Mouse (Mus musculus) cortical plate, adult 2 months (tissue): ENCODE results near the gene Eefsec. TPM values are rescaled to one million over a fixed set of nuclear protein-coding genes. Genes with fewer than 3 reads are reported as not detected.

Experiments used
- H3K27ac ChIP-seq: fragments of 200-500 bp; 2 replicates; pipeline ENCODE4 v1.5.1; 2012; ENCODE audit warnings: low read length, control low read depth, inconsistent platforms; ENCODE audit not compliant: insufficient read depth
- H3K4me1 ChIP-seq: fragments of 200-500 bp; 2 replicates; pipeline ENCODE4 v1.6.1; 2011; ENCODE audit warnings: low read length; ENCODE audit not compliant: control insufficient read depth, insufficient read depth
- H3K4me3 ChIP-seq: fragments of 200-500 bp; 2 replicates; pipeline ENCODE4 v1.5.1; 2011; ENCODE audit warnings: mild to moderate bottlenecking, low read length, control low read depth; ENCODE audit not compliant: insufficient read depth
- CTCF ChIP-seq: fragments of 200-500 bp; IDR thresholded peaks from 2 replicates; pipeline ENCODE4 v1.5.1; 2011; ENCODE audit warnings: mild to moderate bottlenecking, control low read depth, low read length; ENCODE audit not compliant: insufficient read depth; ENCODE audit errors: extremely low read depth
- POLR2A ChIP-seq: fragments of 200-500 bp; IDR thresholded peaks from 2 replicates; pipeline ENCODE4 v1.6.1; 2011; ENCODE audit warnings: mild to moderate bottlenecking, low read length, control low read depth; ENCODE audit not compliant: insufficient read depth; ENCODE audit errors: extremely low read depth
- polyA plus RNA-seq: library from polyadenylated mRNA; depleted of rRNA; stranded (reverse); fragments of >200 nt; gene quantifications from 2 replicates; pipeline ENCODE4 v1.2.3, GENCODE M21; 2012

The Eefsec gene
- polyA plus RNA-seq, 1 experiment = 18.3 TPM

DNA sequence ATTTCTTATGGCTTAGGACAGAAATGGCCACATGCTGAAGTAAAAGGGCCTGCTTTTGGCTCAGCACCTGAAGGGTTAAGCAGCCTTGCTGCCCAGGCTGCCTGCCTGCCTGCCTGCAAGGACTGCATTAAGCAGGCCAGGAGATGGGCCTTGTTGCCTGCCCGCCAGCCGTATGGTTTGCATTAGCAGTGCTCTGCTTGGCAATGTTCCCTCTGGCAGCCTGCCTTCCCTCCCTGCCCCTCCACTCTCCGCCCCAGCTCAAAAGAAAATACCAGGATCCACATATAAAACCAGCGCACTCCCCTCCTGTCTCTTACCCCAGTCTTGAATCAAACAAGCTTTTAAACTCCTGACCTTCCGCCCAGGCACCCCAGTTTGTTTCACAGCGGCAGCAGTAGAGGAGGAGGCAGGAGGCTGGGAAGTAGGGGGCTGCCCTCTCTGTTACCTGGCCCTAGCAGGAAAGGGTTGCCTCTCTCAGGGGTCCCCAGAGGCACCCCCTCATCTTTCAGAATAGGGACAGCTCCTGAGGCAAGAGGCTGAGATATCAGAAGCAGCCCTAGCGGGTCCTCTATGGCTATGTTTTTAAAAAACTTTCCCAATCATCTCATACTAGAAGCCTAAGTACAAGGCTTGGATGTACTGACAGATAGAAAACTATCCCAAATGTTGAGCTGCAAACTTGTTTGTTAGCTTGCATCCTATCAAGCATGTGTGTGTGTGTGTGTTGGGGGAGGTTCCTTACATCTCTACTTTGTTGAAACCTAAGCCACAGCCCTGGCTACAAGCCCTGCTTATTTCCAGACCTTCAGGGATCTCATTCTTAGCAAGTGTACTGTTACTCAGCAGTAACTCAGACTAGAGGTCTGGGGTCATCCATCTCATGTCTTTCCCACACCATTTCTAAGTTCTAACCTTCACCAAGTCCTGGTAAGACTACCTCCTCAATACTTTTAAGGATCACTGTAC, 102.6 kb downstream of the Eefsec start:
- H3K27ac ChIP-seq = no peak overlapping the region
- TF ChIP-seq CTCF = no peak
- no peak for TF ChIP-seq POLR2A
- no peak overlapping the region for H3K4me3 ChIP-seq
- peaks cover 11% of the 10 kb centered on the region for H3K4me1 ChIP-seq

- TF ChIP-seq CTCF (no peak), POLR2A (no peak)
- peaks cover 11% of the 10 kb centered on the region for H3K4me1 ChIP-seq
- no peak overlapping the region for H3K27ac ChIP-seq
- H3K4me3 ChIP-seq = no peak overlapping the region
These were observed 103.4 kb downstream of the Eefsec start for GRCm38 (mm10) chr6:88342965-88343364.

DNA sequence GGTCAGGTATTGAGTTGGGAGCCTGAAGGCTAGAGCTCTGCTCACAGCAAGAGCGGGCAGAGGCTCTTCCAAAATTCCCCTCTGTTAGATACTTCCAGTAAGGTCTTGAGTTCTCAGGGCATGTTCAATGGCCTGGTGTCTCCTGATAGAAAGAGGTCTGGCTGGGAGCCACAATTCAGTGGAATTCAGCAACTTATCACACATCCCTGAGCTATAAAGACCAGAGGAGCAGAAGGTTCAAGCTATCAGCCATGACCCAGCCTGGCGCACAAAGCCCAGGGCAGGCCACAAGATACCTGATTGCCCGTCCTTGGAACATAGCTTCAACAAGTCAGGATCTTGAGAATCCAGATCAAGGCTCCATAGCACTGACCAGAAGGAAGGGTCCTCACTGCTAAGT, 105.2 kb downstream of the Eefsec start:
- H3K4me3 ChIP-seq = no peak overlapping the region
- peaks cover 11% of the 10 kb centered on the region for H3K4me1 ChIP-seq
- TF ChIP-seq CTCF (no peak), POLR2A (no peak)
- no peak overlapping the region for H3K27ac ChIP-seq

GRCm38 (mm10) chr6:88340761-88341160, 105.6 kb downstream of the Eefsec start:
- Histone ChIP-seq H3K4me3 (no peak overlapping the region), H3K4me1 (peaks cover 11% of the 10 kb centered on the region), H3K27ac (no peak overlapping the region)
- TF ChIP-seq CTCF (no peak), POLR2A (no peak)

DNA sequence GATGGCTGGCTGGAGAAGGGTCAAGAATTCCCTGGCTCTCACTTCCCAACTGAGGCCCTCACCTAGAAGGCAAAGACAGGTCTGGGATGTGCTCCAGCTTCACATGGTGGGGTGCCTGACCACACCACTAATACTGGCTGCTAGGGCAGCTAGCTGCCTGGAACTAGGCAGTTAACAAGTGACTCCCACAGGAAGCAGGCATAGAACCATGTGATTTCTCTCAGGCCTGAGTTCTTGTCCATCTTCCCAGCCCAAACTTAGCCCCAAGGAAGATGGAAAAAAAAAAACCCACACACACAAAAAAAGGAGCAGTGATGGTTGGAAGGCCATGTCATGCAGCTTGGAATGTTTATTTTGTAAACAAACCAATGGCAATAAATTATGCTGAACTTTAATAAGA, 117.0 kb downstream of the Eefsec start:
- H3K4me3 ChIP-seq = no peak overlapping the region
- H3K4me1 ChIP-seq = no peaks in the 10 kb centered on the region
- no peak for TF ChIP-seq CTCF
- TF ChIP-seq POLR2A = no peak
- no peak overlapping the region for H3K27ac ChIP-seq

DNA sequence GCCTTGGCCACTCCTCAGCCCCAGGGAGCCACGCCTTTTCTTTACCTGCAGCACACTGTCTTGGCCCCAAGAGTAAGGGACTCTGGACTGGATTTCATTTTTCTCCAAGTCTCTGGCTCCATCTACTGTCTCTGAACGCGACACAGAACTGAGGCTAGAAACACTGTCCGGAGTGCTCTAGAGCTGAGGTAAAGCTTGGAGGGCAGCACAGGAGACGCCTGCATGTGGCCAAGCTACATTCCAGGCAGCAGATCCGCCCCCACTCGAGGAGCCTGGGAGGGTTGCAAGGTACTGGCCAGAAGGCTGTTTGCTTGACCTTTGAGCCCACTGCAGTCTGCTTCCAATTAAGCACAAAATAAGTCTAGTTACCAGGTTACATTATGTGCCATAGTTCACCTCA, 124.5 kb downstream of the Eefsec start:
- peak; percentile 43; the same call in 1 of the 2 replicates for TF ChIP-seq CTCF
- no peak for TF ChIP-seq POLR2A
- no peak overlapping the region for H3K4me3 ChIP-seq
- H3K4me1 ChIP-seq = no peaks in the 10 kb centered on the region

GRCm38 (mm10) chr6:88321253-88321652, 125.1 kb downstream of the Eefsec start:
- no peak for TF ChIP-seq POLR2A
- TF ChIP-seq CTCF = no peak
- H3K27ac ChIP-seq = no peak overlapping the region
- no peak overlapping the region for H3K4me3 ChIP-seq
- no peaks in the 10 kb centered on the region for H3K4me1 ChIP-seq

More for the DNA sequence above, 124.5 kb downstream of the Eefsec start:
- no peak overlapping the region for H3K27ac ChIP-seq

DNA sequence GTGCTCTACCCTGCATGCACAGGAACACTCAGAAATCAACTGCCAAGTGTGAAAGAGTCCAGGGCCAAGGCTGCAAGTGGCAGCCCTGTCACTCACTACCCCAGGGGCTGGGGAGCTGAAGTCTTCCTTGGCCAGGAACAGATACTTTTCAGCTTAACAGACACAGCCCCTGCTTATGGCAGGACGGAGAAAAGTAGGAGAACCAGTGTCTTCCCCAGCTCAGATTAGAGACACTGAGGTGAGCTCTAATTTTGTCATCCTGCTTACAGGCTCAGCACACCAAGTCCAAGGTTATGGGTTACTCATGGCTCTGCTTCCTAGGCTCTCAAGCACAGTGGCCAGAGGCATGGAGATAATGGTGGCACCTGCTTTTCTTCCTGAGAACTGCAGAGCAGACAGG, 126.6 kb downstream of the Eefsec start:
- Histone ChIP-seq H3K4me1 (no peaks in the 10 kb centered on the region), H3K27ac (no peak overlapping the region), H3K4me3 (no peak overlapping the region)
- TF ChIP-seq POLR2A = no peak
- no peak for TF ChIP-seq CTCF

- no peak overlapping the region for H3K27ac ChIP-seq
- no peak overlapping the region for H3K4me3 ChIP-seq
- no peaks in the 10 kb centered on the region for H3K4me1 ChIP-seq
- TF ChIP-seq POLR2A (no peak), CTCF (no peak)
These were observed 131.0 kb downstream of the Eefsec start for GRCm38 (mm10) chr6:88315295-88315694.

GRCm38 (mm10) chr6:88313937-88314336, 132.4 kb downstream of the Eefsec start:
- H3K4me1 ChIP-seq = no peaks in the 10 kb centered on the region

More at GRCm38 (mm10) chr6:88313937-88314336, 132.4 kb downstream of the Eefsec start:
- TF ChIP-seq POLR2A (no peak), CTCF (no peak)
- Histone ChIP-seq H3K27ac (no peak overlapping the region), H3K4me3 (no peak overlapping the region)
